Mouse (Mus musculus) forebrain, embryonic 16.5 days (tissue): Measurements from ENCODE around the gene Tpk1. TPM values are rescaled to one million over a fixed set of nuclear protein-coding genes. Genes with fewer than 3 reads are reported as not detected.
"Not testable (repeated sequence)": the region's sequence is repeated elsewhere in the genome, so short reads cannot be mapped to it uniquely, and the experiment has no call there.

ENCODE experiments used
- ATAC-seq: fragments of 200-750 bp; cut with Nextera tagmentation; 2 replicates; pipeline ENCODE4 v1.8.0; 2017; ENCODE audit warnings: mild to moderate bottlenecking, moderate library complexity
- H3K27ac ChIP-seq: fragments of 300-500 bp; sonication (generic); 2 replicates; pipeline ENCODE4 v1.5.1; 2014; ENCODE audit warnings: low read length, control low read depth
- H3K27me3 ChIP-seq: fragments of 300-500 bp; sonication (generic); replicated peaks from 2 replicates; pipeline ENCODE4 v1.6.1; 2014; ENCODE audit warnings: low read length; ENCODE audit not compliant: control insufficient read depth, insufficient read depth
- H3K36me3 ChIP-seq: fragments of 300-500 bp; sonication (generic); 2 replicates; pipeline ENCODE4 v1.6.1; 2014; ENCODE audit not compliant: control insufficient read depth, insufficient read depth
- H3K4me1 ChIP-seq: fragments of 300-500 bp; sonication (generic); replicated peaks from 2 replicates; pipeline ENCODE4 v1.6.1; 2014; ENCODE audit warnings: low read length; ENCODE audit not compliant: control insufficient read depth, insufficient read depth
- H3K4me2 ChIP-seq: fragments of 300-500 bp; sonication (generic); 2 replicates; pipeline ENCODE4 v1.6.1; 2014; ENCODE audit warnings: mild to moderate bottlenecking, low read length, control low read depth
- H3K4me3 ChIP-seq: fragments of 300-500 bp; sonication (generic); replicated peaks from 2 replicates; pipeline ENCODE4 v1.5.1; 2014; ENCODE audit warnings: mild to moderate bottlenecking, low read length, control low read depth
- H3K9ac ChIP-seq: fragments of 300-500 bp; sonication (generic); replicated peaks from 2 replicates; pipeline ENCODE4 v1.6.1; 2014; ENCODE audit warnings: low read depth, low read length, control low read depth
- H3K9me3 ChIP-seq: fragments of 300-500 bp; sonication (generic); 2 replicates; pipeline ENCODE4 v1.6.1; 2016; ENCODE audit warnings: low read length; ENCODE audit not compliant: control insufficient read depth
- WGBS: fragments of 180-500 bp; shearing (Covaris S2); extraction: QIAGEN DNeasy Blood & Tissue Kit; methylation state at CpG from one replicate; pipeline ENCODE4 v1.1.7; 2014; 5-methylcytosine and 5-hydroxymethylcytosine counted together
- polyA plus RNA-seq: library from polyadenylated mRNA; unstranded; fragments of >200 nt; fragmentation: Nextera tagmentation; extraction: Ambion mirVana; gene quantifications from 2 replicates; pipeline ENCODE4 v1.2.1, GENCODE M21; 2015

Gene Tpk1
- polyA plus RNA-seq, 1 experiment from 2014 or later = 8.1 TPM

GRCm38 (mm10) chr6:43517316-43517655 lies 148.8 kb downstream of the Tpk1 start:
- Histone ChIP-seq H3K27me3 (no peaks in the 10 kb centered on the region), H3K4me3 (no peak overlapping the region), H3K4me2 (no peak overlapping the region), H3K36me3 (no peaks in the 10 kb centered on the region), H3K9ac (no peak overlapping the region), H3K27ac (no peak overlapping the region), H3K9me3 (no peaks in the 10 kb centered on the region), H3K4me1 (0 out of 2 replicates have a peak, but pooled peaks cover 2% of the 10 kb centered on the region)
- WGBS = 92% methylated on average over 2 of the region's 2 CpGs
- no peak for ATAC-seq

- H3K9me3 ChIP-seq = no peaks in the 10 kb centered on the region
- no peak overlapping the region for H3K27ac ChIP-seq
- H3K4me1 ChIP-seq = 0 out of 2 replicates have a peak, but pooled peaks cover 2% of the 10 kb centered on the region
- no peak overlapping the region for H3K4me2 ChIP-seq
- WGBS = 95% methylated on average over 2 of the region's 2 CpGs
- ATAC-seq = no peak
- H3K27me3 ChIP-seq = no peaks in the 10 kb centered on the region
- H3K9ac ChIP-seq = no peak overlapping the region
- no peaks in the 10 kb centered on the region for H3K36me3 ChIP-seq
- no peak overlapping the region for H3K4me3 ChIP-seq
Observed at GRCm38 (mm10) chr6:43516593-43517315, 149.3 kb downstream of the Tpk1 start.

- not testable (repeated sequence) for H3K4me3 ChIP-seq, H3K27me3 ChIP-seq, ATAC-seq, H3K9ac ChIP-seq, H3K27ac ChIP-seq, H3K36me3 ChIP-seq, H3K4me2 ChIP-seq, H3K9me3 ChIP-seq, H3K4me1 ChIP-seq
- 90% methylated on average over 2 of the region's 2 CpGs for WGBS
Observed at GRCm38 (mm10) chr6:43506686-43507385, 159.2 kb downstream of the Tpk1 start.

DNA sequence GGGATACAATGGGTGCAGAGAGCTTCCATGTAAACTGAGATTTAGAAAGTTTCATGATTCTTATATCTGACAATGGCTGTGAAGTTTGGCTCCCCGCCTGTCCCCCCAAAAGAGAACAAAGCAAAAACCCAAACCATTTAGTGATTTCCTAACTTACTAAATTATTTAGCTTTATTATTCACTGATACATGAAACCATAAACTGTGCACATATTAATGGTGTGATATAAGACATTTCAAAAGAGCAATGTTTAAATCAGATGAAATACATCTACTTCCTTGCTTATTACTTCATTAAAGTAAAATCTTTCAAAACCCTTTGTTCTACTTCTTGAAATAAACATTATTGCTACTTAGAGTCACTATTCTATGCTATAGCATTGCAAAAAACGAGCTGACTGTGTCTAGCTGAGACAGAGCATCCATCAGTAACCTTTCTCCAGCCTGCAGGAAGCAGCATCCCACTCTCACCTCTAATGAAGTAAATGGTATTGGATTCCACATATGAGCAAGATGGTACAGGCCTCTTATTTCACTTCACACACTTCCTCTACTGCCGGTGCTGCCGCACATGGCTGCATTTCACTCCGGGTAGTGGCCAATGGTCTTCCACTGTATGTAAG lies 161.4 kb downstream of the Tpk1 start:
- ATAC-seq = no peak
- Histone ChIP-seq H3K4me1 (no peaks in the 10 kb centered on the region), H3K4me2 (no peak overlapping the region), H3K27me3 (no peaks in the 10 kb centered on the region), H3K36me3 (no peaks in the 10 kb centered on the region), H3K4me3 (no peak overlapping the region), H3K27ac (no peak overlapping the region), H3K9ac (no peak overlapping the region), H3K9me3 (no peaks in the 10 kb centered on the region)
- WGBS = 85% methylated on average over 5 of the region's 5 CpGs

GRCm38 (mm10) chr6:43492367-43492766 lies 173.7 kb downstream of the Tpk1 start:
- no peak overlapping the region for H3K27ac ChIP-seq
- H3K36me3 ChIP-seq = no peaks in the 10 kb centered on the region
- H3K4me1 ChIP-seq = no peaks in the 10 kb centered on the region
- ATAC-seq = no peak
- no peak overlapping the region for H3K4me3 ChIP-seq
- no peaks in the 10 kb centered on the region for H3K27me3 ChIP-seq
- H3K4me2 ChIP-seq = no peak overlapping the region
- no peak overlapping the region for H3K9ac ChIP-seq
- no peaks in the 10 kb centered on the region for H3K9me3 ChIP-seq

DNA sequence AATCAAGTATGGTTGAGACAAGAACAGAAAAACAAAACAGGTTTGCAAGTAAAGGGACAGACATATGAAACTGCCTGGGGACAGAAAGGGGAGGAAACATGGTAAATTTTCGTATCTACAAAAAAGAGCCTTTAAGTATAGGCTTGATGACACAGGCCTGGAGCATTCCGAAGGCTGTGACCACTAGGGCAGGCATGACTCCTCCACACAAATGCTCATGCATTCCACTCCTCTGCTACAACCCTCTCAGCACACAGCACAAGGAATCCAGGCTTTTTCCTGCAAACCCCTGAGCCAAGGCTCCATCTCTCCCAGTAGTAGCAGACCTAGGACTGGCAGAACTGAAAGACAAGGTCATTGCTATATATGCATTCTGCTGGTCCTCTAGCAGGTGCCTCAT lies 179.4 kb downstream of the Tpk1 start:
- Histone ChIP-seq H3K4me1 (no peaks in the 10 kb centered on the region), H3K9ac (no peak overlapping the region), H3K27me3 (no peaks in the 10 kb centered on the region), H3K4me2 (no peak overlapping the region), H3K27ac (no peak overlapping the region), H3K9me3 (no peaks in the 10 kb centered on the region), H3K4me3 (no peak overlapping the region), H3K36me3 (no peaks in the 10 kb centered on the region)
- ATAC-seq = no peak
- WGBS = 83% methylated on average over 2 of the region's 2 CpGs

DNA sequence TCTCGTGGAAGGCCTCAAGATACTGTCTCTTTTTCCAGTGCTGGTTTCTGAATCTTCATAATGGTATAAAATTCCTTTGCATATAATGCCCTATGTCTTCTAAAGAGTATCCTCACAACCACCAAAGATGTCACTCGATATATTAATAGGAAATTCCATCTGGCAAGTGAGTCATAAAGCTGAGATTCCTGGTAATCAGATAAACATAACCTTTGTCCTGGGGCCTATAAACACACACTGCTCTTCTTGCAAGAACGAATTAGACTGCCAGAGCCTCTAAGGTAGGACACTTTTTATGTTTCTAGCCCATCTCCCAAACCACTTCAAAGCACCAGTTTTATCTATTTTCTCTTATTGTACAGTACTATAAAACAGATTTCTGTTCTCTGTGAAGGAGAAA lies 185.4 kb downstream of the Tpk1 start:
- ATAC-seq = no peak
- no peaks in the 10 kb centered on the region for H3K9me3 ChIP-seq
- WGBS = 86% methylated on average over 3 of the region's 3 CpGs
- H3K4me3 ChIP-seq = no peak overlapping the region
- H3K27me3 ChIP-seq = no peaks in the 10 kb centered on the region
- no peak overlapping the region for H3K4me2 ChIP-seq
- no peak overlapping the region for H3K27ac ChIP-seq
- no peak overlapping the region for H3K9ac ChIP-seq
- H3K36me3 ChIP-seq = no peaks in the 10 kb centered on the region
- H3K4me1 ChIP-seq = no peaks in the 10 kb centered on the region

- H3K27me3 ChIP-seq = no peaks in the 10 kb centered on the region
- 46% methylated on average over 7 of the region's 7 CpGs for WGBS
- no peaks in the 10 kb centered on the region for H3K36me3 ChIP-seq
- H3K4me3 ChIP-seq = no peak overlapping the region
- ATAC-seq = no peak
- H3K9ac ChIP-seq = no peak overlapping the region
- H3K4me1 ChIP-seq = no peaks in the 10 kb centered on the region
- no peak overlapping the region for H3K4me2 ChIP-seq
- H3K9me3 ChIP-seq = no peaks in the 10 kb centered on the region
- no peak overlapping the region for H3K27ac ChIP-seq
Observed at GRCm38 (mm10) chr6:43478810-43479209, 187.3 kb downstream of the Tpk1 start.

DNA sequence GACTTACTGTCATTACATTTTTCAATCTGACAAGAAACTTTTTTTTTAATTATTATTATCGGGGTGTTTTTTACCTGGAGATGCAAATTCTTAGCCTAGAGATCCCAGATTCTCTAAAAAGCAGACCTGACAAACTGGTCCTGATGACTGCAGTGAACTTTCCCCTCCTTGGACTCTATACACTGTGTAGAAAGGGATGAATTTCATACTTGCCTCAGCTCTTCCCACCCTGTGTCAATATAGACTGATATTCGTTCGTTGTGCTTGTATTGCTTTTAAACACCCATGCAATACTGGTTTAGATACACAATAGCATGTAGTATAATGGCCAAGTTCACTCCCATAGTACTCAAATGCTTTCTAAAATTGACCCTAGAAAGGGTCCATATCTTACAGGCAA lies 189.7 kb downstream of the Tpk1 start:
- no peaks in the 10 kb centered on the region for H3K27me3 ChIP-seq
- H3K4me1 ChIP-seq = no peaks in the 10 kb centered on the region
- H3K9me3 ChIP-seq = no peaks in the 10 kb centered on the region
- no peaks in the 10 kb centered on the region for H3K36me3 ChIP-seq
- no peak overlapping the region for H3K27ac ChIP-seq
- H3K9ac ChIP-seq = no peak overlapping the region
- H3K4me2 ChIP-seq = no peak overlapping the region
- 97% methylated on average over 3 of the region's 3 CpGs for WGBS
- ATAC-seq = no peak
- no peak overlapping the region for H3K4me3 ChIP-seq
